Mouse (Mus musculus) embryonic facial prominence, embryonic 10.5 days (tissue): ENCODE measurements around the gene Pus7. TPM values are rescaled to one million over a fixed set of nuclear protein-coding genes. Genes with fewer than 3 reads are reported as not detected.
"Not testable (repeated sequence)": the region's sequence is repeated elsewhere in the genome, so short reads cannot be mapped to it uniquely, and the experiment has no call there.

Experiments used
- DNase-seq: peaks from one replicate; pipeline ENCODE4 v3.0.0-alpha.2; 2017; ENCODE audit warnings: low spot score
- H3K27ac ChIP-seq: fragments of 300-500 bp; sonication (generic); replicated peaks from 2 replicates; pipeline ENCODE4 v1.5.1; 2016; ENCODE audit warnings: mild to moderate bottlenecking
- H3K27me3 ChIP-seq: fragments of 300-500 bp; sonication (generic); replicated peaks from 2 replicates; pipeline ENCODE4 v1.6.1; 2016; ENCODE audit warnings: low read depth, mild to moderate bottlenecking; ENCODE audit not compliant: poor library complexity, severe bottlenecking
- H3K36me3 ChIP-seq: fragments of 300-500 bp; sonication (generic); replicated peaks from 2 replicates; pipeline ENCODE4 v1.6.1; 2016; ENCODE audit warnings: mild to moderate bottlenecking, moderate library complexity
- H3K4me1 ChIP-seq: fragments of 300-500 bp; sonication (generic); 2 replicates; pipeline ENCODE4 v1.6.1; 2016
- H3K4me3 ChIP-seq: fragments of 300-500 bp; sonication (generic); 2 replicates; pipeline ENCODE4 v1.5.1; 2016; ENCODE audit warnings: mild to moderate bottlenecking, moderate library complexity
- H3K9me3 ChIP-seq: fragments of 300-500 bp; sonication (generic); 2 replicates; pipeline ENCODE4 v1.6.1; 2016; ENCODE audit warnings: mild to moderate bottlenecking
- WGBS: fragments of 180-500 bp; shearing (Covaris S2); methylation state at CpG from one replicate; pipeline ENCODE4 v1.1.7; 2016; 5-methylcytosine and 5-hydroxymethylcytosine counted together
- polyA plus RNA-seq: library from polyadenylated mRNA; unstranded; fragments of >200 nt; fragmentation: Nextera tagmentation; extraction: Ambion mirVana; gene quantifications from 2 replicates; pipeline ENCODE4 v1.2.1, GENCODE M21; 2016

The Pus7 gene
- polyA plus RNA-seq, 1 experiment from 2014 or later, result 42.9 TPM

GRCm38 (mm10) chr5:23736366-23736765 lies 47.1 kb downstream of the Pus7 start:
- no peaks in the 10 kb centered on the region for H3K9me3 ChIP-seq
- 88% methylated on average over 4 of the region's 4 CpGs for WGBS
- H3K27ac ChIP-seq, result no peak overlapping the region
- H3K4me1 ChIP-seq, result no peaks in the 10 kb centered on the region
- H3K27me3 ChIP-seq, result no peaks in the 10 kb centered on the region
- no peak overlapping the region for H3K4me3 ChIP-seq
- no peak for DNase-seq
- H3K36me3 ChIP-seq, result peaks cover 29% of the 10 kb centered on the region

GRCm38 (mm10) chr5:23721956-23722355 lies 61.6 kb downstream of the Pus7 start:
- Histone ChIP-seq H3K36me3 (no peaks in the 10 kb centered on the region), H3K4me1 (no peaks in the 10 kb centered on the region), H3K4me3 (no peak overlapping the region), H3K27me3 (no peaks in the 10 kb centered on the region), H3K27ac (no peak overlapping the region), H3K9me3 (peaks cover 8% of the 10 kb centered on the region; the same call in 1 of the 2 replicates)
- no peak for DNase-seq
- WGBS, result 92% methylated on average over 2 of the region's 2 CpGs

GRCm38 (mm10) chr5:23718881-23719328 lies 64.6 kb downstream of the Pus7 start:
- Histone ChIP-seq H3K9me3 (0 out of 2 replicates have a peak, but pooled peaks cover 3% of the 10 kb centered on the region), H3K27ac (no peak overlapping the region), H3K36me3 (no peaks in the 10 kb centered on the region), H3K27me3 (no peaks in the 10 kb centered on the region), H3K4me1 (no peaks in the 10 kb centered on the region), H3K4me3 (no peak overlapping the region)
- DNase-seq, result peak; percentile 3
- 72% methylated on average over 4 of the region's 4 CpGs for WGBS

- DNase-seq, result no peak
- no peak overlapping the region for H3K27ac ChIP-seq
- H3K36me3 ChIP-seq, result no peaks in the 10 kb centered on the region
- no peaks in the 10 kb centered on the region; the same call in 1 of the 2 replicates for H3K4me1 ChIP-seq
- no peak overlapping the region for H3K4me3 ChIP-seq
- WGBS, result 70% methylated on average over 1 of the region's 1 CpGs
- no peaks in the 10 kb centered on the region for H3K9me3 ChIP-seq
- H3K27me3 ChIP-seq, result no peaks in the 10 kb centered on the region
Measured at GRCm38 (mm10) chr5:23718182-23718534, 65.4 kb downstream of the Pus7 start.

GRCm38 (mm10) chr5:23717469-23718181 lies 65.9 kb downstream of the Pus7 start:
- H3K9me3 ChIP-seq, result no peaks in the 10 kb centered on the region
- no peak overlapping the region for H3K4me3 ChIP-seq
- no peaks in the 10 kb centered on the region for H3K36me3 ChIP-seq
- DNase-seq, result no peak
- no peak overlapping the region for H3K27ac ChIP-seq
- no peaks in the 10 kb centered on the region for H3K27me3 ChIP-seq
- 77% methylated on average over 3 of the region's 3 CpGs for WGBS
- no peaks in the 10 kb centered on the region; the same call in 1 of the 2 replicates for H3K4me1 ChIP-seq

- Histone ChIP-seq H3K36me3 (peaks cover 26% of the 10 kb centered on the region), H3K4me3 (no peak overlapping the region), H3K9me3 (peaks cover 23% of the 10 kb centered on the region), H3K4me1 (no peaks in the 10 kb centered on the region; the same call in 1 of the 2 replicates), H3K27ac (peak overlapping the region; percentile 93; the same call in 1 of the 2 replicates), H3K27me3 (no peaks in the 10 kb centered on the region)
- 90% methylated on average over 8 of the region's 8 CpGs for WGBS
- DNase-seq, result peak; percentile 6
Measured at GRCm38 (mm10) chr5:23713401-23714335, 69.8 kb downstream of the Pus7 start.

- H3K27ac ChIP-seq, result peak overlapping the region; percentile 93
Measured at GRCm38 (mm10) chr5:23712130-23713001, 71.1 kb downstream of the Pus7 start.

GRCm38 (mm10) chr5:23711671-23712129 lies 71.8 kb downstream of the Pus7 start:
- H3K4me3 ChIP-seq, result peak overlapping the region; percentile 79
- H3K36me3 ChIP-seq, result peaks cover 46% of the 10 kb centered on the region
- H3K4me1 ChIP-seq, H3K27me3 ChIP-seq, DNase-seq: not testable (repeated sequence)
- peaks cover 41% of the 10 kb centered on the region for H3K9me3 ChIP-seq
- WGBS, result 70% methylated on average over 6 of the region's 6 CpGs
- H3K27ac ChIP-seq, result peak overlapping the region; percentile 93

More at GRCm38 (mm10) chr5:23712130-23713001, 71.1 kb downstream of the Pus7 start:
- peaks cover 34% of the 10 kb centered on the region for H3K9me3 ChIP-seq
- no peaks in the 10 kb centered on the region; the same call in 1 of the 2 replicates for H3K4me1 ChIP-seq
- WGBS, result 6% methylated on average over 60 of the region's 60 CpGs
- H3K4me3 ChIP-seq, result peak overlapping the region; percentile 79
- no peaks in the 10 kb centered on the region for H3K27me3 ChIP-seq
- peak; percentile 86 for DNase-seq
- H3K36me3 ChIP-seq, result peaks cover 39% of the 10 kb centered on the region

- Histone ChIP-seq H3K9me3 (peaks cover 45% of the 10 kb centered on the region), H3K4me3 (peak overlapping the region; percentile 79; the same call in 1 of the 2 replicates), H3K27me3 (no peaks in the 10 kb centered on the region), H3K36me3 (peaks cover 50% of the 10 kb centered on the region), H3K27ac (no peak overlapping the region), H3K4me1 (no peaks in the 10 kb centered on the region; the same call in 1 of the 2 replicates)
- no peak for DNase-seq
- 99% methylated on average over 4 of the region's 4 CpGs for WGBS
Measured at GRCm38 (mm10) chr5:23711244-23711643, 72.3 kb downstream of the Pus7 start.

GRCm38 (mm10) chr5:23709661-23710060 lies 73.8 kb downstream of the Pus7 start:
- DNase-seq, result no peak
- Histone ChIP-seq H3K36me3 (peaks cover 63% of the 10 kb centered on the region), H3K4me1 (no peaks in the 10 kb centered on the region; the same call in 1 of the 2 replicates), H3K4me3 (no peak overlapping the region), H3K27me3 (no peaks in the 10 kb centered on the region), H3K27ac (no peak overlapping the region), H3K9me3 (peaks cover 49% of the 10 kb centered on the region)
- WGBS, result 98% methylated on average over 1 of the region's 1 CpGs

GRCm38 (mm10) chr5:23706601-23707597 lies 76.6 kb downstream of the Pus7 start:
- WGBS, result 98% methylated on average over 34 of the region's 34 CpGs
- not testable (repeated sequence) for H3K27ac ChIP-seq, H3K4me3 ChIP-seq, H3K27me3 ChIP-seq, DNase-seq, H3K4me1 ChIP-seq
- Histone ChIP-seq H3K9me3 (peaks cover 74% of the 10 kb centered on the region), H3K36me3 (peaks cover 89% of the 10 kb centered on the region)
